In genomic region chr3:105453214-105453950, GRCm38 (mm10) we compare ENCODE assay signal across 8 mouse cellular contexts. TPM values are rescaled to one million over a fixed set of nuclear protein-coding genes. Genes with fewer than 3 reads are reported as not detected.
A peak's percentile ranks its signal among the peaks of the same experiment; 100 is the strongest.
DNase-seq lines count a peak whose midpoint lies in the region; ATAC-seq and TF ChIP-seq lines count a peak whose summit lies in the region.

No protein-coding gene starts in this region.

- peak; percentile 26 to 31 for DNase-seq in cerebellum, postnatal 25 days
- DNase-seq in cerebellum, adult 11 months: no peak
- DNase-seq in lung, postnatal 0 days (ENCODE audit: low spot score): no peak
- no peak for DNase-seq in lung, adult 18-20 months
- DNase-seq in right cerebral cortex, postnatal 14 days: no peak
- DNase-seq in left cerebral cortex, adult 18-20 months (ENCODE audit: low spot score in 2 of 2): no peak

- no peak for TF ChIP-seq CTCF in lung, postnatal 0 days (IDR thresholded peaks at IDR 0.05)

- H3K4me3 ChIP-seq in lung, postnatal 0 days (ENCODE audit: low read depth, low read length): peak overlapping the region; percentile 50; the same call in 1 of the 2 replicates
- peak overlapping the region; percentile 68 for H3K4me3 ChIP-seq in limb, embryonic 12.5 days (replicated peaks)
- peak overlapping the region; percentile 65 for H3K4me3 ChIP-seq in stomach, embryonic 14.5 days (ENCODE audit: low read depth, low read length)

- no peak for ATAC-seq in lung, postnatal 0 days
- ATAC-seq in limb, embryonic 12.5 days (ENCODE audit: insufficient number of reproducible peaks, insufficient read depth, low FRiP score, low TSS enrichment, low read depth): no peak
- no peak for ATAC-seq in stomach, embryonic 14.5 days (ENCODE audit: insufficient number of reproducible peaks, insufficient read depth, low FRiP score, low read depth)

- peak overlapping the region; percentile 99; the same call in 1 of the 2 replicates for H3K4me2 ChIP-seq in lung, postnatal 0 days (replicated peaks; ENCODE audit: low read depth, low read length)
- peak overlapping the region; percentile 100 for H3K4me2 ChIP-seq in limb, embryonic 12.5 days
- peak overlapping the region; percentile 97 for H3K4me2 ChIP-seq in stomach, embryonic 14.5 days (replicated peaks; ENCODE audit: low read depth, low read length)

- no peaks in the 10 kb centered on the region for H3K36me3 ChIP-seq in lung, postnatal 0 days (ENCODE audit: insufficient read depth, low read length)
- no peaks in the 10 kb centered on the region for H3K36me3 ChIP-seq in limb, embryonic 12.5 days
- H3K36me3 ChIP-seq in stomach, embryonic 14.5 days (ENCODE audit: control insufficient read depth, insufficient read depth, low read length): no peaks in the 10 kb centered on the region

- no peaks in the 10 kb centered on the region for H3K9me3 ChIP-seq in lung, postnatal 0 days (ENCODE audit: low read length)
- H3K9me3 ChIP-seq in limb, embryonic 12.5 days: no peaks in the 10 kb centered on the region
- no peaks in the 10 kb centered on the region for H3K9me3 ChIP-seq in stomach, embryonic 14.5 days (ENCODE audit: control insufficient read depth, low read depth, low read length)

- H3K9ac ChIP-seq in lung, postnatal 0 days (replicated peaks; ENCODE audit: low read depth): no peak overlapping the region
- no peak overlapping the region for H3K9ac ChIP-seq in limb, embryonic 12.5 days (replicated peaks)
- H3K9ac ChIP-seq in stomach, embryonic 14.5 days (replicated peaks; ENCODE audit: low read depth, low read length): peak overlapping the region; percentile 65; the same call in 1 of the 2 replicates

- no peak overlapping the region for H3K27ac ChIP-seq in lung, postnatal 0 days (ENCODE audit: low read length)
- H3K27ac ChIP-seq in limb, embryonic 12.5 days: no peak overlapping the region
- H3K27ac ChIP-seq in stomach, embryonic 14.5 days (ENCODE audit: low read length): peak overlapping the region; percentile 85; the same call in 1 of the 2 replicates

- WGBS in lung, postnatal 0 days: 3% methylated on average over 19 of the region's 19 CpGs
- 4% methylated on average over 19 of the region's 19 CpGs for WGBS in limb, embryonic 12.5 days
- 2% methylated on average over 19 of the region's 19 CpGs for WGBS in stomach, embryonic 14.5 days

- TF ChIP-seq EP300 in lung, postnatal 0 days (IDR thresholded peaks at IDR 0.05): no peak

- H3K4me1 ChIP-seq in lung, postnatal 0 days (ENCODE audit: insufficient read depth, low read depth, low read length): 0 out of 2 replicates have a peak, but pooled peaks cover 5% of the 10 kb centered on the region
- H3K4me1 ChIP-seq in limb, embryonic 12.5 days (replicated peaks): peaks cover 29% of the 10 kb centered on the region
- H3K4me1 ChIP-seq in stomach, embryonic 14.5 days (ENCODE audit: control insufficient read depth, insufficient read depth, low read length): peaks cover 3% of the 10 kb centered on the region; the same call in 1 of the 2 replicates

- peaks cover 31% of the 10 kb centered on the region for H3K27me3 ChIP-seq in lung, postnatal 0 days (replicated peaks; ENCODE audit: insufficient read depth, low read length)
- H3K27me3 ChIP-seq in limb, embryonic 12.5 days: peaks cover 93% of the 10 kb centered on the region
- no peaks in the 10 kb centered on the region; the same call in 1 of the 2 replicates for H3K27me3 ChIP-seq in stomach, embryonic 14.5 days (ENCODE audit: control insufficient read depth, insufficient read depth, low read length)

RNA-seq across cellular contexts. Expression of gene Kcnd3, which starts 1.3 kb away (rescaled TPM):
- polyA plus RNA-seq in lung, postnatal 0 days (2015; fragmentation: Nextera tagmentation; extraction: Ambion mirVana): 0.13 TPM in 2 replicates
- 0.24 and 0.63 TPM in 2 replicates for polyA plus RNA-seq in limb, embryonic 12.5 days (2016; fragmentation: Nextera tagmentation; extraction: Ambion mirVana)
- polyA plus RNA-seq in stomach, embryonic 14.5 days (2014; fragmentation: Nextera tagmentation; extraction: Ambion mirVana): 12.6 and 14.4 TPM in 2 replicates
- total RNA-seq in left cerebral cortex, adult 18-20 months (2021): 10 to 100 TPM; 54.5 to 61.5 TPM

Comparison
In these comparisons a context has a peak if more than half of its experiments do, and no peak if none do; other contexts are left out.
1. DNase-seq: peak in cerebellum, postnatal 25 days (2 of 2); none in cerebellum, adult 11 months (single experiment), lung, postnatal 0 days (single experiment), lung, adult 18-20 months (0 of 2), right cerebral cortex, postnatal 14 days (single experiment) and left cerebral cortex, adult 18-20 months (0 of 2).
2. Peak in every context shown above with its lines, with median percentiles within 50 percentile points of each other: H3K4me2 ChIP-seq and H3K4me3 ChIP-seq.